Mouse (Mus musculus) forebrain, embryonic 15.5 days (tissue): ENCODE measurements around the gene Bach2. TPM values are rescaled to one million over a fixed set of nuclear protein-coding genes. Genes with fewer than 3 reads are reported as not detected.

Experiments
- ATAC-seq: fragments of 200-750 bp; cut with Nextera tagmentation; replicated peaks from 2 replicates; pipeline ENCODE4 v1.8.0; 2017; ENCODE audit warnings: mild to moderate bottlenecking, moderate TSS enrichment, moderate library complexity
- H3K27ac ChIP-seq: fragments of 300-500 bp; sonication (generic); replicated peaks from 2 replicates; pipeline ENCODE4 v1.5.1; 2015; ENCODE audit warnings: mild to moderate bottlenecking, inconsistent platforms
- H3K27me3 ChIP-seq: fragments of 300-500 bp; sonication (generic); 2 replicates; pipeline ENCODE4 v1.6.1; 2015; ENCODE audit warnings: inconsistent platforms
- H3K36me3 ChIP-seq: fragments of 300-500 bp; sonication (generic); 2 replicates; pipeline ENCODE4 v1.6.1; 2015; ENCODE audit warnings: mild to moderate bottlenecking, inconsistent platforms
- H3K4me1 ChIP-seq: fragments of 300-500 bp; sonication (generic); 2 replicates; pipeline ENCODE4 v1.6.1; 2015; ENCODE audit warnings: inconsistent platforms
- H3K4me2 ChIP-seq: fragments of 300-500 bp; sonication (generic); replicated peaks from 2 replicates; pipeline ENCODE4 v1.6.1; 2015; ENCODE audit warnings: mild to moderate bottlenecking, inconsistent platforms
- H3K4me3 ChIP-seq: fragments of 300-500 bp; sonication (generic); 2 replicates; pipeline ENCODE4 v1.5.1; 2015; ENCODE audit warnings: mild to moderate bottlenecking, inconsistent platforms
- H3K9ac ChIP-seq: fragments of 300-500 bp; sonication (generic); replicated peaks from 2 replicates; pipeline ENCODE4 v1.6.1; 2015; ENCODE audit warnings: mild to moderate bottlenecking, inconsistent platforms
- H3K9me3 ChIP-seq: fragments of 300-500 bp; sonication (generic); 2 replicates; pipeline ENCODE4 v1.6.1; 2016; ENCODE audit warnings: inconsistent platforms
- WGBS: fragments of 180-500 bp; shearing (Covaris S2); methylation state at CpG from one replicate; pipeline ENCODE4 v1.1.7; 2015; ENCODE audit warnings: mixed read lengths; 5-methylcytosine and 5-hydroxymethylcytosine counted together
- polyA plus RNA-seq: library from polyadenylated mRNA; unstranded; fragments of >200 nt; fragmentation: Nextera tagmentation; extraction: Ambion mirVana; gene quantifications from 2 replicates; pipeline ENCODE4 v1.2.1, GENCODE M21; 2015

Bach2 gene
- polyA plus RNA-seq, 1 experiment from 2014 or later, result 34.9 TPM

- Histone ChIP-seq H3K9me3 (no peaks in the 10 kb centered on the region), H3K9ac (no peak overlapping the region), H3K27ac (peak overlapping the region; percentile 72), H3K4me3 (no peak overlapping the region), H3K4me2 (no peak overlapping the region), H3K4me1 (peaks cover 35% of the 10 kb centered on the region), H3K27me3 (no peaks in the 10 kb centered on the region), H3K36me3 (no peaks in the 10 kb centered on the region)
- WGBS, result 62% methylated on average over 4 of the region's 4 CpGs
- ATAC-seq, result peak; percentile 65
Measured at GRCm38 (mm10) chr4:32538488-32538887, 299.9 kb downstream of the Bach2 start.

- H3K9me3 ChIP-seq, result no peaks in the 10 kb centered on the region
- no peak overlapping the region for H3K4me2 ChIP-seq
- peaks cover 32% of the 10 kb centered on the region for H3K4me1 ChIP-seq
- no peak overlapping the region for H3K9ac ChIP-seq
- H3K4me3 ChIP-seq, result no peak overlapping the region
- peak overlapping the region; percentile 72 for H3K27ac ChIP-seq
- whole genome bisulfite sequencing, result 76% methylated on average over 11 of the region's 11 CpGs
- no peaks in the 10 kb centered on the region for H3K36me3 ChIP-seq
- no peaks in the 10 kb centered on the region for H3K27me3 ChIP-seq
- ATAC-seq, result 0 out of 2 replicates have a peak, but pooled peaks have one; percentile 47
Measured at GRCm38 (mm10) chr4:32538987-32539386, 300.4 kb downstream of the Bach2 start.

GRCm38 (mm10) chr4:32544821-32545545 lies 306.4 kb downstream of the Bach2 start:
- Histone ChIP-seq H3K9ac (no peak overlapping the region), H3K4me2 (no peak overlapping the region), H3K4me3 (no peak overlapping the region), H3K9me3 (no peaks in the 10 kb centered on the region), H3K36me3 (no peaks in the 10 kb centered on the region), H3K27me3 (no peaks in the 10 kb centered on the region), H3K4me1 (no peaks in the 10 kb centered on the region), H3K27ac (no peak overlapping the region)
- 86% methylated on average over 14 of the region's 14 CpGs for WGBS
- no peak for ATAC-seq

GRCm38 (mm10) chr4:32545548-32545947 lies 306.9 kb downstream of the Bach2 start:
- no peak overlapping the region for H3K4me3 ChIP-seq
- no peak overlapping the region for H3K9ac ChIP-seq
- H3K36me3 ChIP-seq, result no peaks in the 10 kb centered on the region
- no peak overlapping the region for H3K4me2 ChIP-seq
- no peaks in the 10 kb centered on the region for H3K4me1 ChIP-seq
- WGBS, result 85% methylated on average over 4 of the region's 4 CpGs
- no peaks in the 10 kb centered on the region for H3K9me3 ChIP-seq
- ATAC-seq, result no peak
- no peak overlapping the region for H3K27ac ChIP-seq
- no peaks in the 10 kb centered on the region for H3K27me3 ChIP-seq

GRCm38 (mm10) chr4:32549150-32549549 lies 310.5 kb downstream of the Bach2 start:
- no peak overlapping the region for H3K27ac ChIP-seq
- no peaks in the 10 kb centered on the region for H3K9me3 ChIP-seq
- no peaks in the 10 kb centered on the region for H3K36me3 ChIP-seq
- ATAC-seq, result no peak
- H3K4me2 ChIP-seq, result no peak overlapping the region
- H3K27me3 ChIP-seq, result no peaks in the 10 kb centered on the region
- H3K4me3 ChIP-seq, result no peak overlapping the region
- no peaks in the 10 kb centered on the region for H3K4me1 ChIP-seq
- 86% methylated on average over 1 of the region's 1 CpGs for WGBS
- H3K9ac ChIP-seq, result no peak overlapping the region

- H3K27me3 ChIP-seq, result no peaks in the 10 kb centered on the region
- no peaks in the 10 kb centered on the region for H3K4me1 ChIP-seq
- no peak overlapping the region for H3K4me3 ChIP-seq
- no peaks in the 10 kb centered on the region for H3K36me3 ChIP-seq
- no peaks in the 10 kb centered on the region for H3K9me3 ChIP-seq
- no peak for ATAC-seq
- no peak overlapping the region for H3K9ac ChIP-seq
- H3K4me2 ChIP-seq, result no peak overlapping the region
- WGBS, result 42% methylated on average over 4 of the region's 4 CpGs
- H3K27ac ChIP-seq, result no peak overlapping the region
Measured at GRCm38 (mm10) chr4:32551337-32551736, 312.7 kb downstream of the Bach2 start.

GRCm38 (mm10) chr4:32555506-32555905 lies 316.9 kb downstream of the Bach2 start:
- Histone ChIP-seq H3K27ac (no peak overlapping the region), H3K36me3 (no peaks in the 10 kb centered on the region), H3K4me2 (no peak overlapping the region), H3K9me3 (no peaks in the 10 kb centered on the region), H3K4me3 (no peak overlapping the region), H3K27me3 (no peaks in the 10 kb centered on the region), H3K4me1 (peaks cover 4% of the 10 kb centered on the region; the same call in 1 of the 2 replicates), H3K9ac (no peak overlapping the region)
- ATAC-seq, result no peak
- WGBS, result 90% methylated on average over 7 of the region's 7 CpGs

GRCm38 (mm10) chr4:32560246-32560645 lies 321.6 kb downstream of the Bach2 start:
- no peak overlapping the region for H3K4me2 ChIP-seq
- peaks cover 18% of the 10 kb centered on the region; the same call in 1 of the 2 replicates for H3K4me1 ChIP-seq
- H3K9ac ChIP-seq, result no peak overlapping the region
- ATAC-seq, result no peak
- H3K27ac ChIP-seq, result peak overlapping the region; percentile 79
- H3K27me3 ChIP-seq, result no peaks in the 10 kb centered on the region
- H3K9me3 ChIP-seq, result no peaks in the 10 kb centered on the region
- H3K36me3 ChIP-seq, result peaks cover 19% of the 10 kb centered on the region
- WGBS, result 67% methylated on average over 6 of the region's 6 CpGs
- no peak overlapping the region for H3K4me3 ChIP-seq

GRCm38 (mm10) chr4:32560724-32561554 lies 322.3 kb downstream of the Bach2 start:
- H3K9me3 ChIP-seq, result no peaks in the 10 kb centered on the region
- H3K27ac ChIP-seq, result peak overlapping the region; percentile 79
- peaks cover 18% of the 10 kb centered on the region; the same call in 1 of the 2 replicates for H3K4me1 ChIP-seq
- no peaks in the 10 kb centered on the region for H3K27me3 ChIP-seq
- H3K4me3 ChIP-seq, result no peak overlapping the region
- H3K9ac ChIP-seq, result 0 out of 2 replicates have a peak overlapping the region, but pooled peaks have one; percentile 17
- no peak overlapping the region for H3K4me2 ChIP-seq
- peaks cover 19% of the 10 kb centered on the region for H3K36me3 ChIP-seq
- WGBS, result 50% methylated on average over 8 of the region's 8 CpGs
- peak; percentile 59; the same call in 1 of the 2 replicates for ATAC-seq

- Histone ChIP-seq H3K36me3 (peaks cover 19% of the 10 kb centered on the region), H3K27me3 (no peaks in the 10 kb centered on the region), H3K27ac (peak overlapping the region; percentile 79), H3K4me2 (no peak overlapping the region), H3K9me3 (no peaks in the 10 kb centered on the region), H3K4me3 (no peak overlapping the region), H3K9ac (0 out of 2 replicates have a peak overlapping the region, but pooled peaks have one; percentile 17), H3K4me1 (peaks cover 18% of the 10 kb centered on the region; the same call in 1 of the 2 replicates)
- 47% methylated on average over 12 of the region's 12 CpGs for WGBS
- ATAC-seq, result peak; percentile 46; the same call in 1 of the 2 replicates
Measured at GRCm38 (mm10) chr4:32561555-32562095, 323.0 kb downstream of the Bach2 start.

- Histone ChIP-seq H3K9me3 (no peaks in the 10 kb centered on the region), H3K4me2 (no peak overlapping the region), H3K27ac (peak overlapping the region; percentile 79; the same call in 1 of the 2 replicates), H3K4me1 (peaks cover 18% of the 10 kb centered on the region; the same call in 1 of the 2 replicates), H3K27me3 (no peaks in the 10 kb centered on the region), H3K4me3 (no peak overlapping the region), H3K36me3 (peaks cover 19% of the 10 kb centered on the region), H3K9ac (no peak overlapping the region; the same call in 1 of the 2 replicates)
- WGBS, result 95% methylated on average over 35 of the region's 35 CpGs
- peak; percentile 37; the same call in 1 of the 2 replicates for ATAC-seq
Measured at GRCm38 (mm10) chr4:32562319-32563115, 323.9 kb downstream of the Bach2 start.
